Mouse (Mus musculus): Measurements from ENCODE around the gene Chfr. TPM values are rescaled to one million over a fixed set of nuclear protein-coding genes. Genes with fewer than 3 reads are reported as not detected.

Chfr gene
- polyA plus RNA-seq, 1 experiment from 2014 or later, result 39.9 TPM

- Histone ChIP-seq H3K9me3 (replicated peaks) (no peaks in the 10 kb centered on the region), H3K4me1 (no peaks in the 10 kb centered on the region), H3K27me3 (no peaks in the 10 kb centered on the region), H3K9ac (no peak overlapping the region), H3K36me3 (peaks cover 83% of the 10 kb centered on the region), H3K4me3 (replicated peaks) (no peak overlapping the region), H3K27ac (replicated peaks) (no peak overlapping the region), H3K4me2 (replicated peaks) (no peak overlapping the region)
- ATAC-seq (ENCODE audit: insufficient number of reproducible peaks, low FRiP score, low TSS enrichment, low read depth), result no peak
- 86% methylated on average over 10 of the region's 10 CpGs for WGBS
Measured at GRCm38 (mm10) chr5:110203164-110203895, 67.7 kb downstream of the Chfr start.

- Histone ChIP-seq H3K27me3 (no peaks in the 10 kb centered on the region), H3K4me2 (replicated peaks) (no peak overlapping the region), H3K4me3 (replicated peaks) (no peak overlapping the region), H3K9ac (no peak overlapping the region), H3K9me3 (replicated peaks) (no peaks in the 10 kb centered on the region), H3K36me3 (peaks cover 93% of the 10 kb centered on the region), H3K27ac (replicated peaks) (no peak overlapping the region), H3K4me1 (no peaks in the 10 kb centered on the region)
- WGBS, result 81% methylated on average over 6 of the region's 6 CpGs
- no peak for ATAC-seq (ENCODE audit: insufficient number of reproducible peaks, low FRiP score, low TSS enrichment, low read depth)
Measured at GRCm38 (mm10) chr5:110204777-110205176, 69.1 kb downstream of the Chfr start.

GRCm38 (mm10) chr5:110211312-110211711 is 75.7 kb downstream of the Chfr start:
- Histone ChIP-seq H3K4me3 (replicated peaks) (no peak overlapping the region), H3K36me3 (peaks cover 94% of the 10 kb centered on the region), H3K27me3 (no peaks in the 10 kb centered on the region), H3K27ac (replicated peaks) (no peak overlapping the region), H3K9me3 (replicated peaks) (no peaks in the 10 kb centered on the region), H3K4me2 (replicated peaks) (no peak overlapping the region), H3K9ac (no peak overlapping the region), H3K4me1 (no peaks in the 10 kb centered on the region)
- WGBS, result 86% methylated on average over 2 of the region's 2 CpGs
- ATAC-seq (ENCODE audit: insufficient number of reproducible peaks, low FRiP score, low TSS enrichment, low read depth), result no peak

GRCm38 (mm10) chr5:110216780-110217179 is 81.1 kb downstream of the Chfr start:
- peaks cover 95% of the 10 kb centered on the region for H3K36me3 ChIP-seq
- WGBS, result 92% methylated on average over 3 of the region's 3 CpGs
- no peak overlapping the region for H3K27ac ChIP-seq (replicated peaks)
- H3K4me2 ChIP-seq (replicated peaks), result no peak overlapping the region
- ATAC-seq (ENCODE audit: insufficient number of reproducible peaks, low FRiP score, low TSS enrichment, low read depth), result no peak
- no peak overlapping the region for H3K4me3 ChIP-seq (replicated peaks)
- H3K4me1 ChIP-seq, result no peaks in the 10 kb centered on the region
- H3K27me3 ChIP-seq, result no peaks in the 10 kb centered on the region
- no peaks in the 10 kb centered on the region for H3K9me3 ChIP-seq (replicated peaks)
- H3K9ac ChIP-seq, result no peak overlapping the region

GRCm38 (mm10) chr5:110220331-110220730 is 84.7 kb downstream of the Chfr start:
- H3K9ac ChIP-seq, result no peak overlapping the region
- WGBS, result 89% methylated on average over 4 of the region's 4 CpGs
- no peak overlapping the region for H3K4me3 ChIP-seq (replicated peaks)
- ATAC-seq (ENCODE audit: insufficient number of reproducible peaks, low FRiP score, low TSS enrichment, low read depth), result no peak
- H3K36me3 ChIP-seq, result peaks cover 84% of the 10 kb centered on the region
- H3K4me1 ChIP-seq, result no peaks in the 10 kb centered on the region
- H3K4me2 ChIP-seq (replicated peaks), result no peak overlapping the region
- H3K27me3 ChIP-seq, result no peaks in the 10 kb centered on the region
- no peak overlapping the region for H3K27ac ChIP-seq (replicated peaks)
- no peaks in the 10 kb centered on the region for H3K9me3 ChIP-seq (replicated peaks)

Other genes starting within 250 kb of the Chfr start
- gene Gm15446, start 212.4 kb upstream of the Chfr start, polyA plus RNA-seq (2015; fragmentation: Nextera tagmentation; extraction: Ambion mirVana), result 0.47 and 1.0 TPM in 2 replicates
- 19.2 and 20.1 TPM in 2 replicates for gene Zfp932, start 139.3 kb upstream of the Chfr start, polyA plus RNA-seq (2015; fragmentation: Nextera tagmentation; extraction: Ambion mirVana)
- gene Gm17655, start 63.3 kb upstream of the Chfr start, polyA plus RNA-seq (2015; fragmentation: Nextera tagmentation; extraction: Ambion mirVana), result 2.3 and 3.8 TPM in 2 replicates
- 0.92 and 1.2 TPM in 2 replicates for gene Gm35315, start 41.4 kb upstream of the Chfr start, polyA plus RNA-seq (2015; fragmentation: Nextera tagmentation; extraction: Ambion mirVana)
- gene Plcxd1, start 35.9 kb upstream of the Chfr start, polyA plus RNA-seq (2015; fragmentation: Nextera tagmentation; extraction: Ambion mirVana), result 1.9 and 3.9 TPM in 2 replicates
- 38.2 and 38.4 TPM in 2 replicates for gene Gtpbp6, start 27.6 kb upstream of the Chfr start, polyA plus RNA-seq (2015; fragmentation: Nextera tagmentation; extraction: Ambion mirVana)
- gene Zfp605, start 25.8 kb upstream of the Chfr start, polyA plus RNA-seq (2015; fragmentation: Nextera tagmentation; extraction: Ambion mirVana), result 4.5 and 4.8 TPM in 2 replicates
- gene Golga3, start 40.9 kb downstream of the Chfr start, polyA plus RNA-seq (2015; fragmentation: Nextera tagmentation; extraction: Ambion mirVana), result 23.9 and 25.1 TPM in 2 replicates
- gene Ankle2, start 95.2 kb downstream of the Chfr start, polyA plus RNA-seq (2015; fragmentation: Nextera tagmentation; extraction: Ambion mirVana), result 26.6 and 28.2 TPM in 2 replicates
- gene Pgam5, start 134.1 kb downstream of the Chfr start, polyA plus RNA-seq (2015; fragmentation: Nextera tagmentation; extraction: Ambion mirVana), result 57.9 and 59.2 TPM in 2 replicates
- gene Pxmp2, start 150.3 kb downstream of the Chfr start, polyA plus RNA-seq (2015; fragmentation: Nextera tagmentation; extraction: Ambion mirVana), result 4.9 and 6.6 TPM in 2 replicates
- gene Pole, start 150.5 kb downstream of the Chfr start, polyA plus RNA-seq (2015; fragmentation: Nextera tagmentation; extraction: Ambion mirVana), result 21.4 and 21.7 TPM in 2 replicates
- gene P2rx2, start 207.4 kb downstream of the Chfr start, polyA plus RNA-seq (2015; fragmentation: Nextera tagmentation; extraction: Ambion mirVana), result 1.2 and 2.7 TPM in 2 replicates
- gene Lrcol1, start 208.9 kb downstream of the Chfr start, polyA plus RNA-seq (2015; fragmentation: Nextera tagmentation; extraction: Ambion mirVana), result not detected in 2 replicates

All from embryonic facial prominence, embryonic 15.5 days (tissue).